Mouse (Mus musculus) naive thymus-derived CD4-positive, alpha-beta T cell, adult 2 months (primary cell): ENCODE data around the gene Gm9970.
"Not testable (repeated sequence)": the region's sequence is repeated elsewhere in the genome, so short reads cannot be mapped to it uniquely, and the experiment has no call there.

Source experiments
- DNase-seq: peaks from one replicate; pipeline ENCODE4 v3.0.0-alpha.2; 2011; ENCODE audit warnings: low read depth

Gm9970 gene

DNA sequence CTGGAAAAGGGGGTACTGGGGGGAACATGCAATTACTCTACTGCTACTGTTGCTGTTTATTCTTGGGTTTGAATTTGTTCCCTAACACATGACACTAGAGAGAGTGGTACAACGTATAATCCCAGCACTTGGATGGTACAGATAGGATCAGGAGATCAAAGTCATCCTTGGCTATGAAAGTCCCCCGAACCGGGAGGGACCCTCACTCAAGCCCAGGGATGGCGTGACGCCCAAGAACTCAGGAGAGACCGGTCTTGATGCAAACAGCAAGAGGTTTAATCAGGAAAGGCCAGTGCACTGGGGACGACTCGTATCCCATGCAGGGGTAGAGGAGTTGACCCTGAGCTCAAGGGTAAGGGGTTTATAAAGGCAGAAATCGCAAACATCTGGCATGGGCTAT is 18.3 kb downstream of the Gm9970 start:
- DNase-seq: no peak

GRCm38 (mm10) chr5:31221304-31221945 is 19.6 kb downstream of the Gm9970 start:
- peak; percentile 46 for DNase-seq

DNA sequence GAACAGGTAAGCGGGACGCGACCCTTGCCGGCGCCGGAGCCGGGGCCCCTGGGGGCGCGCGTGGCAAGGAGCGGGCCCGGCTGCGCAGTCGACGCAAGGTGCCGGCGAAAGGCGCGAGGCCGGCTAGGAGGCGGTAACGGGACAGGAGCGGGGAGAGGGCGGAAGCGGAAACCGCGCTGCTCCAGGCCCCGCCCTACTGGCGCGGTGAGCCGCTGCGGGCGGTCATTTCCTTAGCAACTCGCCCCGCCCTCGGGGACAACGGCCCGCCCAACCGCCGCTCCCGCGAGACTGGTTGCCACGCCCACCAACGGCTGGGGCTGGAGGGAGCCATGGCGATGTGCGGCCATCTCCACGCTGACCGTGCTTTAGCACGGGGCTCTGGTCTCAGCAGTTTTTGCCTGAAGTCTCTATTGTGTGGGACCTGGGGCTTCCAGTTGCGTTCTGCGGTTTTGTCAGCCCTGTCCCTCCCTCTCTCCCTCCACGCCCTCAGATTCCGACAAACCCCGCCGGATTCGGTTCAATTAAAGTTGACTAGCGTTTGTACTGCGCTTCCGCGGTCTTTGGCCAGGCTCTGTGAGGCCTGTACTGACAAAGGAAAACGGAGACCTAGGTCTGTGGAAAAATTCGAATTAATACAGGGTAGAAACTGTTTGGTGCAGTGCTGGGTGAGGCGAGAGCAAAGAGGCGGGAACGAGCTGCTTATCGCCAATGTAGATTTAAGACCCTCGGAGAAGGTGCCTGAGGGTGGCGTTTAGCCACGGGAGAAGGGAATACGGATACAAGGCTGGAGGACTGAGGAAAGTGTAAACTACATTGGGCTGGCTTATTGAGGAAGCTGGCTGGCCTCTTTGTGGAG is 20.4 kb downstream of the Gm9970 start, which contains the start of gene Ppm1g:
Gene Ppm1g (minus strand): TSS at position 240 of the 856 bp plus-strand sequence.
- DNase-seq: peak; percentile 97

DNA sequence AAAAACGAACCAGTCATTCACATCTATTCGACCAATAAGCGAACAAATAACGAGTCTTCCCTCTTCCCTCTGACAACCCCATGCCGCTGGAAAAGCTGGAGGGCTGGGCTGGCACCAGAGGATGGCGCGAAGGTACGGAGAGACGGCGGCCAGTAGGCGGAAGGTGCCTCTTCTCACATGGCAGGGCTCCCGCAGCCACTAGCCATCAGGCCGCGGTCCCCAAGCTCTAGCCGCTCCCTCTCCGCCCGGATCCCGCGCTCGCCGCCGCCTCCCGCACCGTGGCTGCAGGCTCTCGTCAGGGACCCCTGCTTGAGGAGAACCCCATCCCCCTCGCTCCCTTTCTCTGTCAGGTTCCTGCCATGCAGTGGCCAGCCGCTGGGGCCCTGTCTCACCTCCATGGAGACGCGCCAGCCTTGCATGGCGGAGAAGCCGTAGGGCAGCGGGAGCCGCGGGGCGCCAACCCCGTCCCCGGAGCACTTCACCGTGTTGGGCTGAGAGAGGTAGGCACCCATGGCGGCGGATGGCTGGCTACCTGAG is 21.1 kb downstream of the Gm9970 start:
- DNase-seq: no peak

DNA sequence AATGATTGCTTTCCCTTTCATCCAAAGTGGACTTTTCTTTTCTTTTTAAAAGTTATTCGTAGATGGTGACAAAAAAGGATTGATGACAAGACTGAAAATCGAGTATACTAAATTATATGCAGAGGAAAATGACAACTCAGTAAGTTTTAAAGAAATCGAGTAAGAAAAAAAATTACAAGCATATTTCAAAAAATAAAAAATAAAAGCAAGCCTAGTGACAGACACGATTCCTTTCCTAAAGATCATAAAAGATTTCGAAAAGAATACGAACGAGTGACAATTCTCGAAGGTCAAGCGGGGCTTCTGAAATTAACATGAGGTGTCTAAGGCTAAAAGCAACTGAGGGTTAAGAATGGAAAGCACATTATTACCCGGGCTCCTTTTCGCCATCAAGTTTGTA is 21.6 kb downstream of the Gm9970 start:
- no peak for DNase-seq

GRCm38 (mm10) chr5:31219070-31219469 is 22.0 kb downstream of the Gm9970 start:
- peak; percentile 52 for DNase-seq

- DNase-seq: peak; percentile 67
Measured at GRCm38 (mm10) chr5:31218294-31218693, 22.7 kb downstream of the Gm9970 start.

GRCm38 (mm10) chr5:31216554-31216953 is 24.5 kb downstream of the Gm9970 start:
- DNase-seq: not testable (repeated sequence)

DNA sequence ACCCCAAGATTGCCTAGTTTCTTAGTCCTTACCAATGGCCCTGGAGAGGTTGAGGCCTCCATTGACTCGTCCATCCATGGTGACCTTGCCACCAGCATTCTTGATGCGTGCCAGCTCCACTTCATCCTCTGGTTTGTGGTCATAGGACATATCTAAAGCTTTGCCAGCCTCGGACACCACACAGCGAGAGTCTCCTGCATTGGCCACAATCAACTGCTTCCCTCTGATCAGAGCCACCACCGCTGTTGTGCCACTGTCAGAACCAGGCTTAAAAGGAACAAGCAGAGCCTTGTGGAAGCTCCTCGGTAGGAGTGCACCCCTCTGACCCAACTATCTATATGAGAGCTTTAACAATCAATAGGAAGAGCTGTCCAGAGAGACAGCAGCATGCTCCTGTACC is 36.6 kb downstream of the Gm9970 start:
- no peak for DNase-seq

GRCm38 (mm10) chr5:31203866-31204265 is 37.2 kb downstream of the Gm9970 start:
- DNase-seq: no peak

- no peak for DNase-seq
Measured at GRCm38 (mm10) chr5:31202933-31203332, 38.1 kb downstream of the Gm9970 start.

- peak; percentile 97 for DNase-seq
Measured at GRCm38 (mm10) chr5:31201742-31202590, 39.1 kb downstream of the Gm9970 start, which contains the start of gene Zfp513. Gene Zfp513, minus strand, starts transcription at chr5:31202303.

- DNase-seq: no peak
Measured at GRCm38 (mm10) chr5:31201042-31201741, 39.8 kb downstream of the Gm9970 start.

GRCm38 (mm10) chr5:31200327-31200768 is 40.7 kb downstream of the Gm9970 start:
- DNase-seq: no peak

DNA sequence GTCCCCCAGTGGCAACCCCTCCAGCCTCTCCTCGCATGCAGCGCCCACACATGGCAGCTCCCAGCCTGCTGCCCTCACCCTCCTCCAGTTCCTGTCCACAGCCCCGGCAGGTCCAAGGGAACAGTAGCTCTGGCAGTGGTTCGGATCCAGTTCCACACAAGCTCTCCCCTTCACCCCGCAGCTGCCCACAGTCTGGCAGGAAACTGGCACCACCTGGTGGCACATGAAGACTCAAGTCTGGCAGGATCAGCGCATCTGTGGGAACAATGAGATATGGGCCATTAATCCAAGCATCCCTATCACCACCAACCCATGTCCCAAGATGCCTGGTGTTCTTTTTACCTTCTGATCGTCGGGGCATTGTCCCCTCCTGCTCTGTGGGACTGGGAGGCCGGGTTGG is 41.1 kb downstream of the Gm9970 start:
- no peak for DNase-seq

GRCm38 (mm10) chr5:31199321-31199892 is 41.6 kb downstream of the Gm9970 start:
- no peak for DNase-seq

- no peak for DNase-seq
Measured at GRCm38 (mm10) chr5:31198616-31199320, 42.3 kb downstream of the Gm9970 start.

- DNase-seq: no peak
Measured at GRCm38 (mm10) chr5:31198170-31198569, 42.9 kb downstream of the Gm9970 start.

- no peak for DNase-seq
Measured at GRCm38 (mm10) chr5:31197072-31197471, 44.0 kb downstream of the Gm9970 start.

- no peak for DNase-seq
Measured at GRCm38 (mm10) chr5:31196207-31196606, 44.8 kb downstream of the Gm9970 start.
